Mouse (Mus musculus) Muller cell, postnatal 12 days (primary cell): ENCODE results near the gene Cmc2.

Experiments
- DNase-seq: peaks from one replicate; pipeline ENCODE4 v3.0.0-alpha.2; 2015; ENCODE audit errors: inconsistent ontology term

Cmc2 gene

GRCm38 (mm10) chr8:116921337-116922059, at the start of gene Cmc2, which contains the start of gene Cenpn:
Gene Cmc2, minus strand, starts transcription at chr8:116921455.
Gene Cenpn, plus strand, starts transcription at chr8:116921730.
- DNase-seq: peak; percentile 98

GRCm38 (mm10) chr8:116969531-116969930, 48.3 kb upstream of the Cmc2 start:
- no peak for DNase-seq

- no peak for DNase-seq
Observed at GRCm38 (mm10) chr8:116954415-116954814, 33.2 kb upstream of the Cmc2 start.

GRCm38 (mm10) chr8:116952428-116952827, 31.2 kb upstream of the Cmc2 start:
- no peak for DNase-seq

GRCm38 (mm10) chr8:116951778-116952177, 30.5 kb upstream of the Cmc2 start:
- DNase-seq: no peak

GRCm38 (mm10) chr8:116951369-116951768, 30.1 kb upstream of the Cmc2 start:
- peak; percentile 21 for DNase-seq

- DNase-seq: no peak
Observed at GRCm38 (mm10) chr8:116947589-116947988, 26.3 kb upstream of the Cmc2 start.

GRCm38 (mm10) chr8:116946851-116947250, 25.6 kb upstream of the Cmc2 start:
- DNase-seq: no peak

- no peak for DNase-seq
Observed at GRCm38 (mm10) chr8:116946268-116946838, 25.1 kb upstream of the Cmc2 start.

- DNase-seq: no peak
Observed at GRCm38 (mm10) chr8:116945169-116945910, 24.1 kb upstream of the Cmc2 start.

GRCm38 (mm10) chr8:116944385-116944696, 23.1 kb upstream of the Cmc2 start:
- no peak for DNase-seq

GRCm38 (mm10) chr8:116943555-116944384, 22.5 kb upstream of the Cmc2 start:
- peak; percentile 40 for DNase-seq

- DNase-seq: peak; percentile 93
Observed at GRCm38 (mm10) chr8:116943161-116943554, 21.9 kb upstream of the Cmc2 start, which contains the start of gene Atmin. Gene Atmin, plus strand, starts transcription at chr8:116943393.

- peak; percentile 52 for DNase-seq
Observed at GRCm38 (mm10) chr8:116942284-116943058, 21.2 kb upstream of the Cmc2 start.

- no peak for DNase-seq
Observed at GRCm38 (mm10) chr8:116935506-116935905, 14.3 kb upstream of the Cmc2 start.

GRCm38 (mm10) chr8:116934976-116935375, 13.7 kb upstream of the Cmc2 start:
- DNase-seq: no peak

GRCm38 (mm10) chr8:116928588-116928987, 7.3 kb upstream of the Cmc2 start:
- no peak for DNase-seq

GRCm38 (mm10) chr8:116927880-116928279, 6.6 kb upstream of the Cmc2 start:
- no peak for DNase-seq

GRCm38 (mm10) chr8:116923526-116923925, 2.3 kb upstream of the Cmc2 start:
- DNase-seq: no peak

GRCm38 (mm10) chr8:116922060-116922757, 954 bp upstream of the Cmc2 start:
- no peak for DNase-seq

GRCm38 (mm10) chr8:116921005-116921336, 284 bp downstream of the Cmc2 start:
- DNase-seq: no peak
